In the genomic region with DNA sequence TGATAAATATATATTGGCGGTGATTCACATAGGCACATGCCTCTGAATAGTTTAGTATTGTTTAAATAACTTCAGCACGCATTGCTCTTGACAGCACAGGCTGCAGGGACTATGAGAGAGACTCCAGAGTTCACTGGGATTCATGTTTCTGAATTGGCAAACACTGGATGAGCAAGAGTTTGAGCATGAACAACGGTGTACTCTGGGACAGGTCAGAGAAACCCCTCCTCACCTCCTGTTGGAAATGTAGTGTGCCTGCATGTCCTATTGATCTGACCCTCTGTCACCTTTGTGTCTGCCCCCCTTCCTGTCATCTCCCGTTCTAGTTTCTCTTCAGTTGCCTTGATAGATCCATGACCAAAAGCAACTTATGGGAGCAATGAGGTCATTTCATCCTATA, we compare ENCODE assay signal across 22 mouse cellular contexts. TPM values are rescaled to one million over a fixed set of nuclear protein-coding genes. Genes with fewer than 3 reads are reported as not detected.
DNase-seq lines count a peak whose midpoint lies in the region; ATAC-seq and TF ChIP-seq lines count a peak whose summit lies in the region.
"Had no signal": no experiment of that assay in that cellular context is flagged by ENCODE, and none has a peak within 500 bp of the region (broad histone marks: within the 10 kb centered on the region; RNA-seq: fewer than 3 reads in every experiment).

No protein-coding gene starts in this region.

- ATAC-seq in heart, embryonic 12.5 days (ENCODE audit: insufficient number of reproducible peaks, low FRiP score), result no peak
- ATAC-seq in liver, embryonic 15.5 days (ENCODE audit: insufficient read depth), result peak; percentile 22; the same call in 1 of the 2 replicates
- no peak for ATAC-seq in liver, embryonic 12.5 days
- peak; percentile 46; the same call in 1 of the 2 replicates for ATAC-seq in liver, embryonic 16.5 days (ENCODE audit: low read depth)
- ATAC-seq in liver, embryonic 11.5 days (replicated peaks; ENCODE audit: low FRiP score), result no peak
- ATAC-seq in liver, postnatal 0 days, result peak; percentile 68
- ATAC-seq: activated CD4-positive, CD25-positive, alpha-beta regulatory T cell, adult 4 months; CD4-positive, CD25-positive, alpha-beta regulatory T cell, adult 4 months; Patski had no signal

- H3K36me3 ChIP-seq in heart, embryonic 12.5 days, result no peaks in the 10 kb centered on the region
- peaks cover 13% of the 10 kb centered on the region for H3K36me3 ChIP-seq in liver, embryonic 15.5 days (replicated peaks)
- H3K36me3 ChIP-seq in liver, embryonic 12.5 days, result peaks cover 37% of the 10 kb centered on the region
- no peaks in the 10 kb centered on the region for H3K36me3 ChIP-seq in liver, embryonic 16.5 days (ENCODE audit: control insufficient read depth, insufficient read depth)
- H3K36me3 ChIP-seq in liver, embryonic 11.5 days (ENCODE audit: control insufficient read depth, insufficient read depth, low read length), result no peaks in the 10 kb centered on the region
- H3K36me3 ChIP-seq in liver, postnatal 0 days (replicated peaks; ENCODE audit: insufficient read depth, low read length), result no peaks in the 10 kb centered on the region

- no peak overlapping the region for H3K27ac ChIP-seq in heart, embryonic 12.5 days (ENCODE audit: poor library complexity, severe bottlenecking)
- H3K27ac ChIP-seq in liver, embryonic 15.5 days (replicated peaks), result no peak overlapping the region
- no peak overlapping the region for H3K27ac ChIP-seq in liver, embryonic 12.5 days
- no peak overlapping the region for H3K27ac ChIP-seq in liver, embryonic 16.5 days (ENCODE audit: low read length)
- no peak overlapping the region for H3K27ac ChIP-seq in liver, embryonic 11.5 days (ENCODE audit: low read depth, low read length)
- no peak overlapping the region for H3K27ac ChIP-seq in liver, postnatal 0 days (ENCODE audit: low read depth)

- H3K27me3 ChIP-seq in heart, embryonic 12.5 days (replicated peaks), result 0 out of 2 replicates have a peak, but pooled peaks cover 3% of the 10 kb centered on the region
- H3K27me3 ChIP-seq in liver, embryonic 15.5 days, result no peaks in the 10 kb centered on the region
- H3K27me3 ChIP-seq in liver, embryonic 12.5 days (replicated peaks), result no peaks in the 10 kb centered on the region; the same call in 1 of the 2 replicates
- no peaks in the 10 kb centered on the region for H3K27me3 ChIP-seq in liver, embryonic 16.5 days (ENCODE audit: control insufficient read depth, insufficient read depth, low read depth, low read length)
- no peaks in the 10 kb centered on the region for H3K27me3 ChIP-seq in liver, embryonic 11.5 days (replicated peaks; ENCODE audit: control insufficient read depth, insufficient read depth, low read length)
- no peaks in the 10 kb centered on the region for H3K27me3 ChIP-seq in liver, postnatal 0 days (ENCODE audit: insufficient read depth, low read length)
- H3K27me3 ChIP-seq: CH12.LX, Patski had no signal

- no peak for TF ChIP-seq CTCF in liver, postnatal 0 days (IDR thresholded peaks at IDR 0.05; ENCODE audit: low read depth)

- peak; percentile 55 for DNase-seq in heart, adult 11 months
- no peak for DNase-seq in liver, embryonic 11.5 days (ENCODE audit: low spot score)
- DNase-seq in liver, postnatal 0 days, result no peak
- DNase-seq in liver, result no peak
- DNase-seq: adrenal gland, adult 2 months; adrenal gland, adult 8-10 months; adrenal gland, postnatal 10 days; adrenal gland, postnatal 14 days; adrenal gland, postnatal 25 days; adrenal gland, postnatal 36 days; B cell, adult 2 months; cerebellum, adult 11 months; cerebellum, adult 11-12 months had no signal

- no peaks in the 10 kb centered on the region for H3K4me1 ChIP-seq in heart, embryonic 12.5 days (replicated peaks)
- no peaks in the 10 kb centered on the region for H3K4me1 ChIP-seq in liver, embryonic 15.5 days (replicated peaks)
- no peaks in the 10 kb centered on the region for H3K4me1 ChIP-seq in liver, embryonic 12.5 days
- no peaks in the 10 kb centered on the region; the same call in 1 of the 2 replicates for H3K4me1 ChIP-seq in liver, embryonic 16.5 days (ENCODE audit: control insufficient read depth, low read depth, low read length)
- no peaks in the 10 kb centered on the region for H3K4me1 ChIP-seq in liver, embryonic 11.5 days (replicated peaks; ENCODE audit: control insufficient read depth, insufficient read depth, low read length)
- peaks cover 6% of the 10 kb centered on the region; the same call in 1 of the 2 replicates for H3K4me1 ChIP-seq in liver, postnatal 0 days (ENCODE audit: insufficient read depth)

- H3K9ac ChIP-seq in heart, embryonic 12.5 days, result no peak overlapping the region
- H3K9ac ChIP-seq in liver, embryonic 15.5 days, result no peak overlapping the region
- H3K9ac ChIP-seq in liver, embryonic 12.5 days, result no peak overlapping the region
- no peak overlapping the region for H3K9ac ChIP-seq in liver, embryonic 16.5 days (ENCODE audit: low read depth, low read length)
- H3K9ac ChIP-seq in liver, embryonic 11.5 days (ENCODE audit: low read depth, low read length), result no peak overlapping the region
- H3K9ac ChIP-seq in liver, postnatal 0 days (replicated peaks), result no peak overlapping the region

- H3K9me3 ChIP-seq in heart, embryonic 12.5 days (replicated peaks), result no peaks in the 10 kb centered on the region
- H3K9me3 ChIP-seq in liver, embryonic 15.5 days (replicated peaks), result no peaks in the 10 kb centered on the region
- H3K9me3 ChIP-seq in liver, embryonic 12.5 days (replicated peaks), result no peaks in the 10 kb centered on the region
- H3K9me3 ChIP-seq in liver, embryonic 16.5 days (replicated peaks; ENCODE audit: control insufficient read depth, low read length), result no peaks in the 10 kb centered on the region
- H3K9me3 ChIP-seq in liver, embryonic 11.5 days (ENCODE audit: control insufficient read depth, low read length), result no peaks in the 10 kb centered on the region
- H3K9me3 ChIP-seq in liver, postnatal 0 days (ENCODE audit: low read length), result no peaks in the 10 kb centered on the region
- H3K9me3 ChIP-seq: G1E had no signal

- no peak for TF ChIP-seq EP300 in liver, postnatal 0 days (IDR thresholded peaks at IDR 0.05; ENCODE audit: low read depth)

- no peak overlapping the region for H3K4me3 ChIP-seq in heart, embryonic 12.5 days
- H3K4me3 ChIP-seq in liver, embryonic 15.5 days (replicated peaks), result no peak overlapping the region
- H3K4me3 ChIP-seq in liver, embryonic 12.5 days, result no peak overlapping the region
- H3K4me3 ChIP-seq in liver, embryonic 16.5 days (ENCODE audit: low read depth, low read length), result no peak overlapping the region
- H3K4me3 ChIP-seq in liver, embryonic 11.5 days (ENCODE audit: low read depth, low read length), result no peak overlapping the region
- no peak overlapping the region for H3K4me3 ChIP-seq in liver, postnatal 0 days (ENCODE audit: low read depth, low read length)

- H3K4me2 ChIP-seq in heart, embryonic 12.5 days, result no peak overlapping the region
- H3K4me2 ChIP-seq in liver, embryonic 15.5 days, result no peak overlapping the region
- H3K4me2 ChIP-seq in liver, embryonic 12.5 days, result no peak overlapping the region
- no peak overlapping the region for H3K4me2 ChIP-seq in liver, embryonic 16.5 days (ENCODE audit: low read depth, low read length)
- H3K4me2 ChIP-seq in liver, embryonic 11.5 days, result no peak overlapping the region
- no peak overlapping the region for H3K4me2 ChIP-seq in liver, postnatal 0 days (ENCODE audit: low read depth, low read length)

- 82% methylated on average over 4 of the region's 4 CpGs for WGBS in heart, embryonic 12.5 days
- 70% methylated on average over 4 of the region's 4 CpGs for WGBS in liver, embryonic 15.5 days (ENCODE audit: insufficient replicate concordance)
- 82% methylated on average over 4 of the region's 4 CpGs for WGBS in liver, embryonic 12.5 days (ENCODE audit: insufficient replicate concordance)
- 71% methylated on average over 4 of the region's 4 CpGs for WGBS in liver, embryonic 16.5 days (ENCODE audit: insufficient replicate concordance)
- 77% methylated on average over 4 of the region's 4 CpGs for WGBS in liver, embryonic 11.5 days
- WGBS in liver, postnatal 0 days (ENCODE audit: insufficient replicate concordance), result 68% methylated on average over 4 of the region's 4 CpGs

RNA-seq across cellular contexts. Expression of a gene that starts 7.3 kb away (rescaled TPM):
- polyA plus RNA-seq in heart, embryonic 12.5 days (2016; fragmentation: Nextera tagmentation; extraction: Ambion mirVana), result 60.3 and 64.1 TPM in 2 replicates
- polyA plus RNA-seq in liver, embryonic 15.5 days (2015; fragmentation: Nextera tagmentation; extraction: Ambion mirVana), result 38.6 and 39.9 TPM in 2 replicates
- 36.1 and 37.0 TPM in 2 replicates for polyA plus RNA-seq in liver, embryonic 12.5 days (2016; fragmentation: Nextera tagmentation; extraction: Ambion mirVana)
- 45.1 and 47.3 TPM in 2 replicates for polyA plus RNA-seq in liver, embryonic 16.5 days (2015; fragmentation: Nextera tagmentation; extraction: Ambion mirVana)
- 49.7 and 54.1 TPM in 2 replicates for polyA plus RNA-seq in liver, embryonic 11.5 days (2014; fragmentation: Nextera tagmentation; extraction: Ambion mirVana)
- 54.3 and 59.6 TPM in 2 replicates for polyA plus RNA-seq in liver, postnatal 0 days (2015; fragmentation: Nextera tagmentation; extraction: Ambion mirVana)
- polyA plus RNA-seq: G1E had no signal

Comparison
In these comparisons a context has a peak if more than half of its experiments do, and no peak if none do; other contexts are left out.
1. ATAC-seq: peak in liver, embryonic 15.5 days (single experiment), liver, embryonic 16.5 days (single experiment) and liver, postnatal 0 days (single experiment); none in heart, embryonic 12.5 days (single experiment), liver, embryonic 12.5 days (single experiment) and liver, embryonic 11.5 days (single experiment).